Mouse (Mus musculus): ENCODE results near the gene Cep78. TPM values are rescaled to one million over a fixed set of nuclear protein-coding genes. Genes with fewer than 3 reads are reported as not detected.

The Cep78 gene
- total and polyA plus RNA-seq, 2 experiments from 2014 or later = 20.1 to 22.4 TPM

- Histone ChIP-seq H3K27ac (ENCODE audit: low read depth, low read length) (no peak overlapping the region), H3K4me1 (ENCODE audit: insufficient read depth, low read length) (no peaks in the 10 kb centered on the region), H3K9me3 (ENCODE audit: low read length) (no peaks in the 10 kb centered on the region), H3K4me3 (ENCODE audit: low read depth, low read length) (no peak overlapping the region), H3K9ac (replicated peaks; ENCODE audit: low read length, poor library complexity, severe bottlenecking) (no peak overlapping the region), H3K4me2 (ENCODE audit: low read depth, low read length, poor library complexity, severe bottlenecking) (no peak overlapping the region), H3K27me3 (ENCODE audit: insufficient read depth, low read length) (no peaks in the 10 kb centered on the region), H3K36me3 (ENCODE audit: insufficient read depth, low read length) (no peaks in the 10 kb centered on the region)
- ATAC-seq (ENCODE audit: low FRiP score) (no peak), DNase-seq (ENCODE audit: low spot score) (no peak)
- WGBS = 98% methylated on average over 5 of the region's 5 CpGs
- no peak for TF ChIP-seq CTCF (IDR thresholded peaks at IDR 0.05)
These were observed 41.5 kb upstream of the Cep78 start for GRCm38 (mm10) chr19:16026276-16026675.

- Histone ChIP-seq H3K36me3 (ENCODE audit: insufficient read depth, low read length) (no peaks in the 10 kb centered on the region), H3K9ac (replicated peaks; ENCODE audit: low read length, poor library complexity, severe bottlenecking) (no peak overlapping the region), H3K27ac (ENCODE audit: low read depth, low read length) (no peak overlapping the region), H3K4me3 (ENCODE audit: low read depth, low read length) (no peak overlapping the region), H3K9me3 (ENCODE audit: low read length) (no peaks in the 10 kb centered on the region), H3K4me1 (ENCODE audit: insufficient read depth, low read length) (no peaks in the 10 kb centered on the region), H3K27me3 (ENCODE audit: insufficient read depth, low read length) (no peaks in the 10 kb centered on the region), H3K4me2 (ENCODE audit: low read depth, low read length, poor library complexity, severe bottlenecking) (no peak overlapping the region)
- ATAC-seq (ENCODE audit: low FRiP score) (no peak), DNase-seq (ENCODE audit: low spot score) (no peak)
- no peak for TF ChIP-seq CTCF (IDR thresholded peaks at IDR 0.05)
- whole genome bisulfite sequencing = 71% methylated on average over 10 of the region's 10 CpGs
These were observed 37.4 kb upstream of the Cep78 start for GRCm38 (mm10) chr19:16022178-16022577.

GRCm38 (mm10) chr19:16016171-16016570 lies 31.4 kb upstream of the Cep78 start:
- Histone ChIP-seq H3K36me3 (ENCODE audit: insufficient read depth, low read length) (no peaks in the 10 kb centered on the region), H3K9me3 (ENCODE audit: low read length) (no peaks in the 10 kb centered on the region), H3K4me2 (ENCODE audit: low read depth, low read length, poor library complexity, severe bottlenecking) (no peak overlapping the region), H3K4me3 (ENCODE audit: low read depth, low read length) (no peak overlapping the region), H3K9ac (replicated peaks; ENCODE audit: low read length, poor library complexity, severe bottlenecking) (no peak overlapping the region), H3K4me1 (ENCODE audit: insufficient read depth, low read length) (no peaks in the 10 kb centered on the region), H3K27me3 (ENCODE audit: insufficient read depth, low read length) (no peaks in the 10 kb centered on the region), H3K27ac (ENCODE audit: low read depth, low read length) (no peak overlapping the region)
- TF ChIP-seq CTCF (IDR thresholded peaks at IDR 0.05) = no peak
- ATAC-seq (ENCODE audit: low FRiP score) (no peak), DNase-seq (ENCODE audit: low spot score) (no peak)
- WGBS = 95% methylated on average over 1 of the region's 1 CpGs

- no peak for TF ChIP-seq CTCF (IDR thresholded peaks at IDR 0.05)
- Histone ChIP-seq H3K36me3 (ENCODE audit: insufficient read depth, low read length) (no peaks in the 10 kb centered on the region), H3K27ac (ENCODE audit: low read depth, low read length) (no peak overlapping the region), H3K9ac (replicated peaks; ENCODE audit: low read length, poor library complexity, severe bottlenecking) (no peak overlapping the region), H3K4me1 (ENCODE audit: insufficient read depth, low read length) (no peaks in the 10 kb centered on the region), H3K27me3 (ENCODE audit: insufficient read depth, low read length) (no peaks in the 10 kb centered on the region), H3K4me2 (ENCODE audit: low read depth, low read length, poor library complexity, severe bottlenecking) (no peak overlapping the region), H3K4me3 (ENCODE audit: low read depth, low read length) (no peak overlapping the region), H3K9me3 (ENCODE audit: low read length) (no peaks in the 10 kb centered on the region)
- no peak for ATAC-seq (ENCODE audit: low FRiP score)
- no peak for DNase-seq (ENCODE audit: low spot score)
- WGBS = 86% methylated on average over 10 of the region's 10 CpGs
These were observed 30.6 kb upstream of the Cep78 start for GRCm38 (mm10) chr19:16015191-16015968.

GRCm38 (mm10) chr19:16009746-16010337 lies 25.1 kb upstream of the Cep78 start:
- H3K4me2 ChIP-seq (ENCODE audit: low read depth, low read length, poor library complexity, severe bottlenecking) = no peak overlapping the region
- no peak for TF ChIP-seq CTCF (IDR thresholded peaks at IDR 0.05)
- DNase-seq (ENCODE audit: low spot score) (peak; percentile 21), ATAC-seq (ENCODE audit: low FRiP score) (no peak)
- H3K4me1 ChIP-seq (ENCODE audit: insufficient read depth, low read length) = no peaks in the 10 kb centered on the region
- H3K9me3 ChIP-seq (ENCODE audit: low read length) = no peaks in the 10 kb centered on the region
- no peak overlapping the region for H3K4me3 ChIP-seq (ENCODE audit: low read depth, low read length)
- no peak overlapping the region for H3K9ac ChIP-seq (replicated peaks; ENCODE audit: low read length, poor library complexity, severe bottlenecking)
- H3K27ac ChIP-seq (ENCODE audit: low read depth, low read length) = peak overlapping the region; percentile 26; the same call in 1 of the 2 replicates
- H3K36me3 ChIP-seq (ENCODE audit: insufficient read depth, low read length) = no peaks in the 10 kb centered on the region
- WGBS = 41% methylated on average over 6 of the region's 6 CpGs
- H3K27me3 ChIP-seq (ENCODE audit: insufficient read depth, low read length) = no peaks in the 10 kb centered on the region

GRCm38 (mm10) chr19:16009111-16009510 lies 24.3 kb upstream of the Cep78 start:
- DNase-seq (ENCODE audit: low spot score) (no peak), ATAC-seq (ENCODE audit: low FRiP score) (no peak)
- Histone ChIP-seq H3K4me1 (ENCODE audit: insufficient read depth, low read length) (no peaks in the 10 kb centered on the region), H3K9ac (replicated peaks; ENCODE audit: low read length, poor library complexity, severe bottlenecking) (no peak overlapping the region), H3K9me3 (ENCODE audit: low read length) (no peaks in the 10 kb centered on the region), H3K27me3 (ENCODE audit: insufficient read depth, low read length) (no peaks in the 10 kb centered on the region), H3K36me3 (ENCODE audit: insufficient read depth, low read length) (no peaks in the 10 kb centered on the region), H3K27ac (ENCODE audit: low read depth, low read length) (no peak overlapping the region), H3K4me3 (ENCODE audit: low read depth, low read length) (no peak overlapping the region), H3K4me2 (ENCODE audit: low read depth, low read length, poor library complexity, severe bottlenecking) (no peak overlapping the region)
- WGBS = 74% methylated on average over 4 of the region's 4 CpGs
- no peak for TF ChIP-seq CTCF (IDR thresholded peaks at IDR 0.05)
